Mouse (Mus musculus): ENCODE measurements around the gene Ephb2. TPM values are rescaled to one million over a fixed set of nuclear protein-coding genes. Genes with fewer than 3 reads are reported as not detected.

The Ephb2 gene
- total and polyA plus RNA-seq, 3 experiments, result 0.08 TPM; not detected in 2

DNA sequence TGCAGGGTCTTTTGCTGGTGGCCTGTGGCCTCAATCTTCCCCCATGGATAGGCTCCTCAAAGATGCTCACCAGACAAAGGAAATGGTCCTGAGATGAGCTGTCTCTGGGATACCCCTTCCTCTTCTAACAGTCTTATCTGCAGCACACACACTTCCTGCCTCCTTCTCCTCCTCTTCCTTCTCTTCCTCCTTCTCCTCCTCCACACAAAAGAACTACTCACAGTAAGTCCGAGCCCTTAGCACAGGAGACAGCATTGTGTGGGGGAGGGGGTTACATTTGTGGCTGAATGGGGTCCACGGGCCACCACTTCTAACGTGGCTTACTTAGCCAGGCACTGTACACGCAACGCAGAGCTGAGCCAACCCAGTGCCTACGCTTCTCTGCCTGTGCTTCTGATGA lies 182.8 kb downstream of the Ephb2 start:
- H3K27ac ChIP-seq (ENCODE audit: insufficient read depth, low read depth), result no peak overlapping the region
- H3K4me1 ChIP-seq (ENCODE audit: control insufficient read depth in 1 of 2, insufficient read depth in 2 of 2), result 0 out of 4 replicates have a peak, but pooled peaks cover 0 to 3% of the 10 kb centered on the region in 2 experiments
- no peak for TF ChIP-seq JUN (IDR thresholded peaks at IDR 0.05; ENCODE audit: insufficient read depth, low read depth, low read length)
- no peak for TF ChIP-seq GABPA (IDR thresholded peaks at IDR 0.05; ENCODE audit: insufficient replicate concordance, low read depth, low read length)
- TF ChIP-seq SIN3A (IDR thresholded peaks at IDR 0.05; ENCODE audit: low read length), result no peak
- TF ChIP-seq RCOR1 (conservative IDR thresholded peaks at IDR 0.05; ENCODE audit: low read depth, low read length), result no peak
- no peak for TF ChIP-seq CHD2 (IDR thresholded peaks at IDR 0.05; ENCODE audit: low read length)
- no peak for TF ChIP-seq KAT2A (IDR thresholded peaks at IDR 0.05; ENCODE audit: insufficient replicate concordance, low read length)
- no peak for TF ChIP-seq JUND (conservative IDR thresholded peaks at IDR 0.05; ENCODE audit: low read depth, low read length)
- TF ChIP-seq MXI1 (IDR thresholded peaks at IDR 0.05; ENCODE audit: low read depth, low read length), result no peak
- no peak for TF ChIP-seq MAZ (IDR thresholded peaks at IDR 0.05; ENCODE audit: low read depth, low read length)
- no peak for TF ChIP-seq POLR2AphosphoS2 (IDR thresholded peaks at IDR 0.05; ENCODE audit: low read depth, low read length)
- no peak for TF ChIP-seq SMC3 (IDR thresholded peaks at IDR 0.05; ENCODE audit: low read depth, low read length)
- TF ChIP-seq NELFE (IDR thresholded peaks at IDR 0.05; ENCODE audit: low read depth, low read length), result no peak
- TF ChIP-seq PAX5 (IDR thresholded peaks at IDR 0.05; ENCODE audit: low read length), result no peak
- no peak for TF ChIP-seq ZNF384 (IDR thresholded peaks at IDR 0.05; ENCODE audit: low read depth, low read length)
- TF ChIP-seq RAD21 (IDR thresholded peaks at IDR 0.05; ENCODE audit: low read depth, low read length), result no peak
- TF ChIP-seq USF2 (conservative IDR thresholded peaks at IDR 0.05; ENCODE audit: low read depth, low read length), result no peak
- TF ChIP-seq MEF2A (IDR thresholded peaks at IDR 0.05; ENCODE audit: borderline replicate concordance, low read depth, low read length), result no peak
- TF ChIP-seq UBTF (IDR thresholded peaks at IDR 0.05; ENCODE audit: low read depth, low read length), result no peak
- H3K36me3 ChIP-seq (replicated peaks in 1 of 2; ENCODE audit: control insufficient read depth in 1 of 2, insufficient read depth in 1 of 2, low read length in 1 of 2), result no peaks in the 10 kb centered on the region
- dilution Hi-C loops (cut with MboI; ENCODE audit: extremely low pct_ligation_motif_present, extremely low pct_unique_long_range_greater_than_20kb, low sequenced_read_pairs), result no loop called here
- H3K27me3 ChIP-seq (replicated peaks), result peaks cover 75% of the 10 kb centered on the region
- in situ Hi-C loops (cut with MboI; ENCODE audit: low pct_ligation_motif_present, low pct_unique_long_range_greater_than_20kb, low sequenced_read_pairs), result no loop called here
- no peak overlapping the region for H3K4me3 ChIP-seq (replicated peaks in 1 of 3; ENCODE audit: low read depth in 2 of 3, low read length in 2 of 3, poor library complexity in 1 of 3)
- H3K4me2 ChIP-seq (ENCODE audit: insufficient read depth, low read depth, poor library complexity, severe bottlenecking), result no peak overlapping the region
- H3K9me3 ChIP-seq (replicated peaks; ENCODE audit: low read length), result no peaks in the 10 kb centered on the region
- H3K79me2 ChIP-seq (replicated peaks; ENCODE audit: control insufficient read depth, extremely low read depth, insufficient read depth, poor library complexity, severe bottlenecking), result no peaks in the 10 kb centered on the region
- DNase-seq (ENCODE audit: extremely low read depth), result no peak
- H3K9ac ChIP-seq (ENCODE audit: insufficient read depth, low read depth), result no peak overlapping the region

DNA sequence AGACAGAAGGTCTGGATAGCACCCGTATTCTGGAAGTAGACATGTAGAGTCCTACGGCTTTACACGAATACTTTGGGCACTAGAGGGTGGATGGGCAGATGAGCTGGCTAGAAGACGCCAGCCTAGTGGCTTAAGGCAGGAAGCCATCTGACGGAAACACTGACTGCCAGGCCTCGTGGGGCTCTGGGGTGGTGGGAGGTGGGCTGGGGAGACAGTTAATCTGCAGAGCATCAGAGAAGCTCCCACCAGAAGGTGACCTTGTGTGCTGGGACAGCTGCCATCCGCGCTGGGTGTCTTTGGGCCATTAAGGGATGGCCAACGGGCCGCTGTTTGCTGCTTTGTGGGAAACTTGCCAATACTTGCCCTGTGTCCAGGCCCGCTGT lies 183.3 kb downstream of the Ephb2 start:
- H3K4me3 ChIP-seq (replicated peaks in 1 of 3; ENCODE audit: low read depth in 2 of 3, low read length in 2 of 3, poor library complexity in 1 of 3), result no peak overlapping the region
- no peak for DNase-seq (ENCODE audit: extremely low read depth)

More for the DNA sequence above, 183.3 kb downstream of the Ephb2 start:
- Histone ChIP-seq H3K27me3 (replicated peaks) (peaks cover 76% of the 10 kb centered on the region), H3K36me3 (replicated peaks in 1 of 2; ENCODE audit: control insufficient read depth in 1 of 2, insufficient read depth in 1 of 2, low read length in 1 of 2) (no peaks in the 10 kb centered on the region), H3K4me2 (ENCODE audit: insufficient read depth, low read depth, poor library complexity, severe bottlenecking) (no peak overlapping the region), H3K4me1 (ENCODE audit: control insufficient read depth in 1 of 2, insufficient read depth in 2 of 2) (no peaks in the 10 kb centered on the region), H3K9ac (ENCODE audit: insufficient read depth, low read depth) (no peak overlapping the region), H3K9me3 (replicated peaks; ENCODE audit: low read length) (no peaks in the 10 kb centered on the region), H3K79me2 (replicated peaks; ENCODE audit: control insufficient read depth, extremely low read depth, insufficient read depth, poor library complexity, severe bottlenecking) (no peaks in the 10 kb centered on the region), H3K27ac (ENCODE audit: insufficient read depth, low read depth) (no peak overlapping the region)
- in situ Hi-C loops (cut with MboI; ENCODE audit: low pct_ligation_motif_present, low pct_unique_long_range_greater_than_20kb, low sequenced_read_pairs), result no loop called here
- dilution Hi-C loops (cut with MboI; ENCODE audit: extremely low pct_ligation_motif_present, extremely low pct_unique_long_range_greater_than_20kb, low sequenced_read_pairs), result no loop called here
- TF ChIP-seq IRF4 (IDR thresholded peaks at IDR 0.05; ENCODE audit: low read depth, low read length) (no peak), RAD21 (IDR thresholded peaks at IDR 0.05; ENCODE audit: low read depth, low read length) (no peak), SIN3A (IDR thresholded peaks at IDR 0.05; ENCODE audit: low read length) (no peak), MYC (IDR thresholded peaks at IDR 0.05; ENCODE audit: low read depth, low read length) (no peak)
